Mouse (Mus musculus) small intestine, adult 2 months (tissue): ENCODE data around the gene Wdr25.

Experiments
- CTCF ChIP-seq: fragments of 200-500 bp; IDR thresholded peaks from 2 replicates; pipeline ENCODE4 v1.5.1; 2012; ENCODE audit warnings: low read depth, mild to moderate bottlenecking, control low read depth, inconsistent platforms, low read length, moderate library complexity, mixed read lengths; ENCODE audit not compliant: insufficient replicate concordance, insufficient read length; ENCODE audit errors: extremely low read depth
- POLR2A ChIP-seq: fragments of 200-500 bp; IDR thresholded peaks from 2 replicates; pipeline ENCODE4 v1.6.1; 2012; ENCODE audit warnings: low read depth, mild to moderate bottlenecking, control low read depth, inconsistent platforms, low read length, moderate library complexity

GRCm38 (mm10) chr12:108979977-108980376, 86.5 kb downstream of the Wdr25 start:
- no peak for TF ChIP-seq CTCF
- TF ChIP-seq POLR2A: no peak
